Mouse (Mus musculus) duodenum, adult 2 months (tissue): Measurements from ENCODE around the gene Gm2663. TPM values are rescaled to one million over a fixed set of nuclear protein-coding genes. Genes with fewer than 3 reads are reported as not detected.

Experiments
- polyA plus RNA-seq: library from polyadenylated mRNA; depleted of rRNA; stranded (reverse); fragments of >200 nt; gene quantifications from 2 replicates; pipeline ENCODE4 v1.2.3, GENCODE M21; 2012; ENCODE audit warnings: low replicate concordance; rRNA removed

Gene Gm2663
- not detected in 2 replicates for polyA plus RNA-seq

DNA sequence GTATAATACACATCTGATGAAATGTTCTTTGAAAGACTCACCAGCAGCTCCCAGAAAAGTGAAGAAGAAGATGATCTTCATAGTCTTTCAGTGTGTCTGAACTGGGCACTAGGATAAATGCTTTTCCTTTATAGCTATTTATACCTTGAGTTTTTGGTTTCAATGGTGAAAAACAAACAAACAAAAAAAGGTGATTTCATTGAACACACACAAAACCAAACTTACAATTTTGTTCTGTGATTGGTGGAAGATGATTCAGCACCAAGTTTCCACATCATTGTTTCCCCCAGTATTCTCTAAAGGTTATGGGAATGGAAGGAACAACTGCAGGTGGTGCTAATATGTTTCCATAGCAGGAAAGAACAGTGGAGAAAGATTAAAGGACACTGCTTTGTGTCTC is at the start of gene Gm2663:
Gm2663 (minus strand) TSS at position 101 of the 400 bp plus-strand sequence.

DNA sequence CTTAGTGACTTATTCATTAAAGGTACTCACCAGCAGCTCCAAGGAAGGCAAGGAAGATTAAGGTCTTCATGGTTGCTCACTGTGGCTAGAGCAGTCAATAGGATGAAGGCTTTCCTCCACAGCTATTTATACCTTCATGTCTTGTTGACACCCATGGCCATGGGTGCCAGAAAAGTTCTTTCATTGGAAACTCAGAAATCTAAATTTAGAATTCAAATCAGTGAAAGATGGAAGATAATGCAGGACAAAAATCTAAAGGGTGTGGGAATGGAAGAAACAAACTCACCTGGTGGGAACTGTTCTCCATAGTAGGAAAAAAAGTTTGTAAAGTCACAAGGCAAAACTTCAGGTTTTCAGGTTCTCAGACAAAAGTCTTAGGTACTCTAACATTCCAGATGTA is 36.1 kb upstream of the Gm2663 start, which contains the start of gene 2210010C04Rik:
2210010C04Rik (minus strand) TSS at position 101 of the 400 bp plus-strand sequence.

DNA sequence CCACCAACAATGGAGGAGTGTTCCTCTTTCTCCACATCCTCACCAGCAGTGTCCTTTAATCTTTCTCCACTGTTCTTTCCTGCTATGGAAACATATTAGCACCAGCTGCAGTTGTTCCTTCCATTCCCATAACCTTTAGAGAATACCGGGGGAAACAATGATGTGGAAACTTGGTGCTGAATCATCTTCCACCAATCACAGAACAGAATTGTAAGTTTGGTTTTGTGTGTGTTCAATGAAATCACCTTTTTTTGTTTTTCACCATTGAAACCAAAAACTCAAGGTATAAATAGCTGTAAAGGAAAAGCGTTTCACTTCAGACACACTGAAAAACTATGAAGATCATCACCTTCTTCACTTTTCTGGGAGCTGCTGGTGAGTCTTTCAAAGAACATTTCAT is 34.8 kb downstream of the Gm2663 start, which contains the start of gene 1810009J06Rik:
1810009J06Rik (plus strand) TSS at position 301 of the 400 bp plus-strand sequence.

GRCm38 (mm10) chr6:40951770-40952169 is 47.5 kb downstream of the Gm2663 start, which contains the start of gene Gm4744:
Gene Gm4744, minus strand, starts transcription at chr6:40951870.

Other genes with a start within 250 kb of the Gm2663 start
- gene Moxd2, start 112.0 kb downstream of the Gm2663 start, polyA plus RNA-seq = not detected in 2 replicates
- gene Prss58, start 99.1 kb downstream of the Gm2663 start, polyA plus RNA-seq = not detected in 2 replicates
- not detected in 2 replicates for gene 1700074P13Rik, start 58.9 kb downstream of the Gm2663 start, polyA plus RNA-seq
- not detected in 2 replicates for gene Gm4744, start 47.6 kb downstream of the Gm2663 start, polyA plus RNA-seq
- 0.36 TPM in 1 of 2 replicates, not detected in the other for gene 1810009J06Rik, start 34.7 kb downstream of the Gm2663 start, polyA plus RNA-seq
- gene 2210010C04Rik, start 36.0 kb upstream of the Gm2663 start, polyA plus RNA-seq = 2.3 and 1,069 TPM in 2 replicates